ENCODE assay signal across 11 mouse cellular contexts in genomic region chr9:61468368-61468848, GRCm38 (mm10).
DNase-seq lines count a peak whose midpoint lies in the region; ATAC-seq lines count a peak whose summit lies in the region.
"Had no signal": no experiment of that assay in that cellular context is flagged by ENCODE, and none has a peak within 500 bp of the region (broad histone marks: within the 10 kb centered on the region; RNA-seq: fewer than 3 reads in every experiment).

No protein-coding gene starts in this region.

- H3K4me3 ChIP-seq in forebrain, embryonic 12.5 days (replicated peaks), result no peak overlapping the region
- H3K4me3 ChIP-seq in heart, embryonic 10.5 days, result no peak overlapping the region
- H3K4me3 ChIP-seq: erythroblast, embryonic 14.5 days; liver, embryonic 15.5 days had no signal

- H3K36me3 ChIP-seq in forebrain, embryonic 12.5 days (replicated peaks), result no peaks in the 10 kb centered on the region
- no peaks in the 10 kb centered on the region for H3K36me3 ChIP-seq in heart, embryonic 10.5 days
- H3K36me3 ChIP-seq: liver, embryonic 15.5 days had no signal

- peaks cover 27% of the 10 kb centered on the region for H3K4me1 ChIP-seq in forebrain, embryonic 12.5 days
- peaks cover 5% of the 10 kb centered on the region; the same call in 1 of the 2 replicates for H3K4me1 ChIP-seq in heart, embryonic 10.5 days
- H3K4me1 ChIP-seq: liver, embryonic 15.5 days had no signal

- peak overlapping the region; percentile 75 for H3K27ac ChIP-seq in forebrain, embryonic 12.5 days
- no peak overlapping the region for H3K27ac ChIP-seq in heart, embryonic 10.5 days
- H3K27ac ChIP-seq: liver, embryonic 15.5 days had no signal

- peaks cover 14% of the 10 kb centered on the region for H3K9me3 ChIP-seq in forebrain, embryonic 12.5 days
- no peaks in the 10 kb centered on the region for H3K9me3 ChIP-seq in heart, embryonic 10.5 days
- H3K9me3 ChIP-seq: liver, embryonic 15.5 days had no signal

- H3K4me2 ChIP-seq in forebrain, embryonic 12.5 days, result no peak overlapping the region
- H3K4me2 ChIP-seq: liver, embryonic 15.5 days had no signal

- ATAC-seq in forebrain, embryonic 12.5 days (ENCODE audit: low FRiP score), result peak; percentile 94
- 0 out of 2 replicates have a peak, but pooled peaks have one; percentile 13 for ATAC-seq in neutrophil, adult 5-6 weeks (ENCODE audit: extremely low read depth, insufficient number of reproducible peaks, low FRiP score, poor library complexity, severe bottlenecking)

- WGBS in forebrain, embryonic 12.5 days, result 9% methylated on average over 6 of the region's 6 CpGs
- WGBS in heart, embryonic 10.5 days, result 44% methylated on average over 6 of the region's 6 CpGs

- peak; percentile 20 for DNase-seq in kidney, adult 11 months
- DNase-seq in kidney, adult 18-20 months, result no peak
- DNase-seq in kidney, postnatal 14 days, result peak; percentile 69
- no peak for DNase-seq in left cerebral cortex, adult 11 months (ENCODE audit: low spot score)
- DNase-seq in heart, embryonic 10.5 days (ENCODE audit: low spot score), result no peak
- DNase-seq in adrenal gland, adult 2 months, result no peak
- DNase-seq: adrenal gland, postnatal 36 days had no signal

- no peak overlapping the region for H3K9ac ChIP-seq in forebrain, embryonic 12.5 days
- H3K9ac ChIP-seq: liver, embryonic 15.5 days had no signal

- peaks cover 81% of the 10 kb centered on the region for H3K27me3 ChIP-seq in forebrain, embryonic 12.5 days
- H3K27me3 ChIP-seq in heart, embryonic 10.5 days (ENCODE audit: insufficient read depth, poor library complexity, severe bottlenecking), result 0 out of 2 replicates have a peak, but pooled peaks cover 8% of the 10 kb centered on the region
- H3K27me3 ChIP-seq: liver, embryonic 15.5 days had no signal

Comparison
In these comparisons a context has a peak if more than half of its experiments do, and no peak if none do; other contexts are left out.
1. DNase-seq: peak in kidney, adult 11 months (single experiment) and kidney, postnatal 14 days (single experiment); none in kidney, adult 18-20 months (single experiment), left cerebral cortex, adult 11 months (single experiment), heart, embryonic 10.5 days (single experiment) and adrenal gland, adult 2 months (single experiment).